Mouse (Mus musculus) E14TG2a.4 (cell line): Measurements from ENCODE around the gene Cplane1.
A peak's percentile ranks its signal among the peaks of the same experiment; 100 is the strongest.

Source experiments
- CTCF ChIP-seq: conservative IDR thresholded peaks from 2 replicates; pipeline ENCODE4 v1.5.1; 2014; ENCODE audit warnings: low read length
- NANOG ChIP-seq: IDR thresholded peaks from 2 replicates; pipeline ENCODE4 v1.6.1; 2014; ENCODE audit warnings: borderline replicate concordance, low read length, mixed read lengths
- POU5F1 ChIP-seq: IDR thresholded peaks from 2 replicates; pipeline ENCODE4 v1.6.1; 2014; ENCODE audit warnings: low read length, borderline replicate concordance

DNA sequence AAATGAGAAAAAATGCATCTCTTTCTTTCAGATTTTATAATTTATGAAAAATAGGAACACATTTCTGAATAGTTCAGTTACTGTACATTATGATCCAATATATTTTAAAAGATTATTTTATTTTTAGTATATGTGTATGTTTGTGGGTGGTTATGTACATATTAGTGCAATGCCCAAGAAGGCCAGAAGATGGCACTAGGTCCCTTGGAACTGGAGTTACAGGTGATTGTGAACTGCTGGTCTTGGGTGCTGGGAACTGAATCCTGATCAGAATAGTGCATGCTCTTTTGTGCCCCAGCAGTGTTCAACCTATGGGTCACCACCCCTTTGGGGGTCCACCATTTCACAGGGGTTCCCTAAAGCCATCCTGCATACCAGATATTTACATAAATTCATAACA, 31.4 kb downstream of the Cplane1 start:
- TF ChIP-seq CTCF (peak; percentile 60), NANOG (no peak), POU5F1 (no peak)
